Mouse (Mus musculus) stomach, embryonic 16.5 days (tissue): ENCODE results near the gene Trim38. TPM values are rescaled to one million over a fixed set of nuclear protein-coding genes. Genes with fewer than 3 reads are reported as not detected.
"Not testable (repeated sequence)": the region's sequence is repeated elsewhere in the genome, so short reads cannot be mapped to it uniquely, and the experiment has no call there.

ENCODE experiments used
- ATAC-seq: fragments of 200-750 bp; cut with Nextera tagmentation; 2 replicates; pipeline ENCODE4 v1.8.0; 2017; ENCODE audit warnings: moderate number of reproducible peaks, moderate TSS enrichment; ENCODE audit not compliant: insufficient read depth, low FRiP score
- H3K27ac ChIP-seq: fragments of 300-500 bp; sonication (generic); 2 replicates; pipeline ENCODE4 v1.5.1; 2014; ENCODE audit warnings: low read length
- H3K27me3 ChIP-seq: fragments of 300-500 bp; sonication (generic); 2 replicates; pipeline ENCODE4 v1.6.1; 2014; ENCODE audit warnings: low read length, control low read depth, mixed read lengths; ENCODE audit not compliant: control insufficient read depth, insufficient read depth
- H3K36me3 ChIP-seq: fragments of 300-500 bp; sonication (generic); 2 replicates; pipeline ENCODE4 v1.6.1; 2014; ENCODE audit warnings: low read length; ENCODE audit not compliant: control insufficient read depth, insufficient read depth
- H3K4me1 ChIP-seq: fragments of 300-500 bp; sonication (generic); 2 replicates; pipeline ENCODE4 v1.6.1; 2014; ENCODE audit warnings: low read length, control low read depth, mixed read lengths; ENCODE audit not compliant: control insufficient read depth, insufficient read depth
- H3K4me2 ChIP-seq: fragments of 300-500 bp; sonication (generic); 2 replicates; pipeline ENCODE4 v1.6.1; 2014; ENCODE audit warnings: low read depth, low read length, mixed read lengths
- H3K4me3 ChIP-seq: fragments of 300-500 bp; sonication (generic); replicated peaks from 2 replicates; pipeline ENCODE4 v1.5.1; 2014; ENCODE audit warnings: mild to moderate bottlenecking, low read length
- H3K9ac ChIP-seq: fragments of 300-500 bp; sonication (generic); 2 replicates; pipeline ENCODE4 v1.6.1; 2014; ENCODE audit warnings: low read length
- H3K9me3 ChIP-seq: fragments of 300-500 bp; sonication (generic); replicated peaks from 2 replicates; pipeline ENCODE4 v1.6.1; 2016; ENCODE audit warnings: low read length, control low read depth; ENCODE audit not compliant: control insufficient read depth
- WGBS: fragments of 180-500 bp; shearing (Covaris S2); extraction: QIAGEN DNeasy Blood & Tissue Kit; methylation state at CpG from one replicate; pipeline ENCODE4 v1.1.7; 2014; 5-methylcytosine and 5-hydroxymethylcytosine counted together
- polyA plus RNA-seq: library from polyadenylated mRNA; unstranded; fragments of >200 nt; fragmentation: Nextera tagmentation; extraction: Ambion mirVana; gene quantifications from 2 replicates; pipeline ENCODE4 v1.2.1, GENCODE M21; 2015

Gene Trim38
- polyA plus RNA-seq, 1 experiment from 2014 or later, result not detected

GRCm38 (mm10) chr13:23744421-23745380 lies 25.0 kb upstream of the Trim38 start:
- peaks cover 28% of the 10 kb centered on the region for H3K4me1 ChIP-seq
- no peaks in the 10 kb centered on the region for H3K36me3 ChIP-seq
- H3K9me3 ChIP-seq, result no peaks in the 10 kb centered on the region
- no peak for ATAC-seq
- H3K27me3 ChIP-seq, result no peaks in the 10 kb centered on the region
- 2% methylated on average over 16 of the region's 36 CpGs for WGBS
- peak overlapping the region; percentile 79 for H3K27ac ChIP-seq
- peak overlapping the region; percentile 59 for H3K4me2 ChIP-seq
- peak overlapping the region; percentile 61 for H3K9ac ChIP-seq
- H3K4me3 ChIP-seq, result peak overlapping the region; percentile 49

- ATAC-seq, result peak; percentile 72
- peak within 1 kb of the TSS; percentile 59 for H3K4me2 ChIP-seq
- no peaks in the 10 kb centered on the region for H3K27me3 ChIP-seq
- peak within 1 kb of the TSS; percentile 73 for H3K9ac ChIP-seq
- H3K36me3 ChIP-seq, result no peaks in the 10 kb centered on the region
- under 1% methylated on average over 28 of the region's 28 CpGs for WGBS
- peak within 1 kb of the TSS; percentile 99 for H3K27ac ChIP-seq
- no peaks in the 10 kb centered on the region for H3K9me3 ChIP-seq
- peaks cover 24% of the 10 kb centered on the region for H3K4me1 ChIP-seq
- peak within 1 kb of the TSS; percentile 49 for H3K4me3 ChIP-seq
Observed at GRCm38 (mm10) chr13:23745381-23746161, 24.1 kb upstream of the Trim38 start, which contains the start of gene Hist1h3c. TSS of gene Hist1h3c (minus strand) at chr13:23745602.

- ATAC-seq, result peak; percentile 93
- peak within 1 kb of the TSS; percentile 49 for H3K4me3 ChIP-seq
- not testable (repeated sequence) for H3K27me3 ChIP-seq, H3K9me3 ChIP-seq, H3K36me3 ChIP-seq
- H3K4me1 ChIP-seq, result peaks cover 20% of the 10 kb centered on the region
- H3K9ac ChIP-seq, result peak within 1 kb of the TSS; percentile 73
- H3K4me2 ChIP-seq, result peak within 1 kb of the TSS; percentile 59
- under 1% methylated on average over 36 of the region's 58 CpGs for WGBS
- H3K27ac ChIP-seq, result peak within 1 kb of the TSS; percentile 99
Observed at GRCm38 (mm10) chr13:23746201-23747080, 23.3 kb upstream of the Trim38 start, which contains the start of gene Hist1h2bb. TSS of gene Hist1h2bb (plus strand) at chr13:23746734.

GRCm38 (mm10) chr13:23747081-23747891 lies 22.4 kb upstream of the Trim38 start:
- Histone ChIP-seq H3K27me3 (no peaks in the 10 kb centered on the region), H3K4me1 (peaks cover 20% of the 10 kb centered on the region), H3K36me3 (no peaks in the 10 kb centered on the region), H3K27ac (peak overlapping the region; percentile 99), H3K4me2 (peak overlapping the region; percentile 59), H3K9ac (peak overlapping the region; percentile 61), H3K4me3 (peak overlapping the region; percentile 40), H3K9me3 (no peaks in the 10 kb centered on the region)
- 2% methylated on average over 13 of the region's 13 CpGs for WGBS
- no peak for ATAC-seq

GRCm38 (mm10) chr13:23747892-23748288 lies 21.8 kb upstream of the Trim38 start:
- Histone ChIP-seq H3K9ac (peak overlapping the region; percentile 61; the same call in 1 of the 2 replicates), H3K4me1 (peaks cover 20% of the 10 kb centered on the region), H3K9me3 (no peaks in the 10 kb centered on the region), H3K4me3 (peak overlapping the region; percentile 40; the same call in 1 of the 2 replicates), H3K36me3 (no peaks in the 10 kb centered on the region), H3K4me2 (peak overlapping the region; percentile 59), H3K27me3 (no peaks in the 10 kb centered on the region), H3K27ac (peak overlapping the region; percentile 99)
- WGBS, result 7% methylated on average over 4 of the region's 4 CpGs
- no peak for ATAC-seq

- H3K36me3 ChIP-seq, result no peaks in the 10 kb centered on the region
- no peak overlapping the region for H3K4me3 ChIP-seq
- peaks cover 12% of the 10 kb centered on the region for H3K4me1 ChIP-seq
- no peak overlapping the region for H3K27ac ChIP-seq
- no peak for ATAC-seq
- H3K4me2 ChIP-seq, result no peak overlapping the region
- no peak overlapping the region for H3K9ac ChIP-seq
- 83% methylated on average over 5 of the region's 5 CpGs for WGBS
- no peaks in the 10 kb centered on the region for H3K27me3 ChIP-seq
- no peaks in the 10 kb centered on the region for H3K9me3 ChIP-seq
Observed at GRCm38 (mm10) chr13:23749563-23750121, 20.1 kb upstream of the Trim38 start.

- not testable (repeated sequence) for H3K36me3 ChIP-seq, H3K27me3 ChIP-seq, H3K9me3 ChIP-seq
- Histone ChIP-seq H3K27ac (peak within 1 kb of the TSS; percentile 96), H3K9ac (peak within 1 kb of the TSS; percentile 71), H3K4me1 (peaks cover 12% of the 10 kb centered on the region), H3K4me2 (peak within 1 kb of the TSS; percentile 61), H3K4me3 (peak within 1 kb of the TSS; percentile 47)
- under 1% methylated on average over 28 of the region's 47 CpGs for WGBS
- ATAC-seq, result peak; percentile 44; the same call in 1 of the 2 replicates
Observed at GRCm38 (mm10) chr13:23750839-23751477, 18.8 kb upstream of the Trim38 start, which contains the start of gene Hist1h2ab. TSS of gene Hist1h2ab (plus strand) at chr13:23751126.
